Mouse (Mus musculus) C2C12 (cell line): Measurements from ENCODE around the gene 1700030K09Rik. TPM values are rescaled to one million over a fixed set of nuclear protein-coding genes. Genes with fewer than 3 reads are reported as not detected.

Experiments used
- H3K27me3 ChIP-seq: one replicate; pipeline ENCODE4 v1.6.1; 2011; ENCODE audit not compliant: control insufficient read depth, insufficient read depth, insufficient read length
- H3K36me3 ChIP-seq: one replicate; pipeline ENCODE4 v1.6.1; 2011; ENCODE audit not compliant: control insufficient read depth, insufficient read depth
- H3K4me3 ChIP-seq: one replicate; pipeline ENCODE4 v1.5.1; 2011; ENCODE audit warnings: mild to moderate bottlenecking, control low read depth; ENCODE audit not compliant: poor library complexity, insufficient read depth, severe bottlenecking
- H3K79me2 ChIP-seq: one replicate; pipeline ENCODE4 v1.6.1; 2011; ENCODE audit not compliant: control insufficient read depth, insufficient read depth
- H3K79me3 ChIP-seq: one replicate; pipeline ENCODE4 v1.6.1; 2011; ENCODE audit warnings: low read depth, control low read depth
- H3ac ChIP-seq: one replicate; pipeline ENCODE3; 2011; ENCODE audit warnings: low read depth; ENCODE audit not compliant: control insufficient read depth, insufficient read length
- CEBPB ChIP-seq: IDR thresholded peaks from one replicate; pipeline ENCODE4 v1.6.1; 2011; ENCODE audit warnings: low read depth, mild to moderate bottlenecking, control low read depth, moderate library complexity
- CTCF ChIP-seq: IDR thresholded peaks from one replicate; pipeline ENCODE4 v1.5.1; 2011; ENCODE audit not compliant: control insufficient read depth, insufficient read depth, insufficient read length
- FOSL1 ChIP-seq: IDR thresholded peaks from one replicate; pipeline ENCODE4 v1.8.0; 2011; ENCODE audit warnings: mild to moderate bottlenecking, low read length; ENCODE audit not compliant: poor library complexity, insufficient read depth, severe bottlenecking
- MAX ChIP-seq: IDR thresholded peaks from one replicate; pipeline ENCODE4 v1.6.1; 2011; ENCODE audit warnings: mild to moderate bottlenecking, control low read depth
- MYOD1 ChIP-seq: IDR thresholded peaks from one replicate; pipeline ENCODE4 v1.6.1; 2011; ENCODE audit warnings: low read depth; ENCODE audit not compliant: control insufficient read depth, insufficient read length
- MYOG ChIP-seq: IDR thresholded peaks from one replicate; pipeline ENCODE4 v1.6.1; 2011; ENCODE audit not compliant: control insufficient read depth, insufficient read length; ENCODE audit errors: extremely low read depth
- USF1 ChIP-seq: IDR thresholded peaks from one replicate; pipeline ENCODE4 v1.6.1; 2011; ENCODE audit warnings: low read depth, mild to moderate bottlenecking, control low read depth, moderate library complexity
- polyA plus RNA-seq: library from polyadenylated mRNA; unstranded; fragments of >200 nt; fragmentation: generic; extraction: Trizol; gene quantifications from one replicate; pipeline ENCODE4 v1.2.1, GENCODE M21; 2012; ENCODE audit warnings: missing spikeins

The 1700030K09Rik gene
- polyA plus RNA-seq, 1 experiment: 5.9 TPM

GRCm38 (mm10) chr8:72464211-72464610 lies 20.5 kb downstream of the 1700030K09Rik start:
- Histone ChIP-seq H3K27me3 (no peaks in the 10 kb centered on the region), H3K36me3 (peaks cover 89% of the 10 kb centered on the region), H3K79me3 (no peaks in the 10 kb centered on the region), H3K79me2 (no peaks in the 10 kb centered on the region), H3ac (no peak overlapping the region), H3K4me3 (no peak overlapping the region)
- no peak for TF ChIP-seq CEBPB
- no peak for TF ChIP-seq FOSL1
- no peak for TF ChIP-seq MAX
- no peak for TF ChIP-seq CTCF
- no peak for TF ChIP-seq MYOD1
- TF ChIP-seq USF1: no peak
- TF ChIP-seq MYOG: no peak

GRCm38 (mm10) chr8:72469243-72469642 lies 25.6 kb downstream of the 1700030K09Rik start:
- TF ChIP-seq MYOG (no peak), USF1 (no peak), CTCF (no peak), MAX (no peak), FOSL1 (no peak), MYOD1 (no peak), CEBPB (no peak)
- Histone ChIP-seq H3K36me3 (peaks cover 87% of the 10 kb centered on the region), H3ac (no peak overlapping the region)

GRCm38 (mm10) chr8:72469984-72470383 lies 26.3 kb downstream of the 1700030K09Rik start:
- peaks cover 80% of the 10 kb centered on the region for H3K36me3 ChIP-seq
- H3K4me3 ChIP-seq: no peak overlapping the region
- H3K79me2 ChIP-seq: peaks cover 43% of the 10 kb centered on the region
- TF ChIP-seq FOSL1 (no peak), CEBPB (no peak), MYOD1 (no peak), MAX (no peak)
- no peak overlapping the region for H3ac ChIP-seq
- H3K79me3 ChIP-seq: peaks cover 30% of the 10 kb centered on the region
- H3K27me3 ChIP-seq: no peaks in the 10 kb centered on the region

More at GRCm38 (mm10) chr8:72469243-72469642, 25.6 kb downstream of the 1700030K09Rik start:
- Histone ChIP-seq H3K4me3 (no peak overlapping the region), H3K79me3 (peaks cover 26% of the 10 kb centered on the region), H3K27me3 (no peaks in the 10 kb centered on the region), H3K79me2 (peaks cover 36% of the 10 kb centered on the region)

DNA sequence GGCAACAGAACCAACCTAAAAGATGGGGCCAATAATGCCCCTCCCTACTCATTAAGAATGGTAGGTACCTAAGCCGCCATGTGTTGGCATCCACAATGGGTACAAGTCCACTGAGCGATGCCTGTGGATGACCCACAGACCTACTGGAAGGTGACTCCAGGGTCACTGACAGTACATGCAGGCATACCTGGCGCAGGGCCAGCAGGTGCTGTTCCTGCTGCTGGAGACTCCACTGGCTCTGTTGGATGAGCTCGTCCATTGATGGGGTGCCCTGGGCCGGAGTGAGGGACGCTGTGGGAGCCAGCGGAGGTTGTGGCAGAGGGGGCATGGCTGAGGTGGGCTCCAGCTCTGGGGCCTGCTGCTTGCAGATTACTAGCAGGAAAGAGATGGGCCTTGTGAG lies 27.0 kb downstream of the 1700030K09Rik start:
- H3ac ChIP-seq: no peak overlapping the region
- no peak overlapping the region for H3K4me3 ChIP-seq
- H3K36me3 ChIP-seq: peaks cover 73% of the 10 kb centered on the region
- no peaks in the 10 kb centered on the region for H3K27me3 ChIP-seq
- H3K79me2 ChIP-seq: peaks cover 47% of the 10 kb centered on the region
- H3K79me3 ChIP-seq: peaks cover 33% of the 10 kb centered on the region
- TF ChIP-seq CTCF: no peak
- TF ChIP-seq MAX: no peak
- TF ChIP-seq FOSL1: no peak
- no peak for TF ChIP-seq MYOD1
- TF ChIP-seq CEBPB: no peak
- no peak for TF ChIP-seq USF1
- no peak for TF ChIP-seq MYOG

DNA sequence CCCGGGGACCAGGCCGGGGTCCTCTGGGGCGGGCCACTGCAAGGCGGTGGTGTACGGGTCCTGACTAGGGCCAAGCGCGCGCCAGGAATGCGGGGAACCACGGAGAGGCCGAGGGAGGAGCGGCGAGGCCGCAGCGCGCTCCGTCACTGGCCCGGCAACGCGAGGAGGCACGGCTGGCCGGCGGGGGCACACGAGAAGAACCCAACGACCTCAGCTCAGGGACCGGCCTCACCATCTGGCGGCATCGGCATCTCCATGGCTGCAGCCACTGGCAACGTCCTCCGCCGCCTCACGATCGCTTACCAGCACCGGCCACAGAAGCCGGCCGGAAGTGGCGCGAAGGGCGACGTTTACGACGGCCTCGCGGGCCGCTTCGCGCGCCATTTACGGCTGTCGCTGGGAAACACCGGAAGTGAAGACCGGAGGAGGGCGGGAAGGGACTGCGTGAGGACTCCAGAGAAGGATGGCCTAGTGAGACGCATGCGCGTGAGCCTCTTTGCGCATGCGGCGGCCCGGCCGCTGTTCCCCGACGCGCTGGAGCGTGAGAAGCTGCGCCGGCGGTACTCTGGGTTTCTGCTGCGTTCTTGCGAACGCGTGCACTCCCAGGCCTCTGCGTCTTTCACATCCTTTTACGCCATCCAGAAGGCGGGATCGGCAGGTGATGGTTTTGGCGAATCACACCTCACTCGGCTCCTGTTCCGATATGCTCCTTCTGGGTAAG lies 31.3 kb downstream of the 1700030K09Rik start, which contains the start of gene Cherp:
Gene Cherp (minus strand): TSS at position 401 of the 721 bp plus-strand sequence.
- Histone ChIP-seq H3K36me3 (peaks cover 34% of the 10 kb centered on the region), H3ac (peak within 1 kb of the TSS; percentile 98)
- TF ChIP-seq CEBPB (no peak), FOSL1 (no peak), MAX (peak; percentile 94)

GRCm38 (mm10) chr8:72485456-72486199 lies 41.9 kb downstream of the 1700030K09Rik start:
- TF ChIP-seq MAX (no peak), CTCF (no peak), USF1 (no peak), MYOG (no peak), CEBPB (no peak), FOSL1 (no peak), MYOD1 (no peak)
- no peak overlapping the region for H3K4me3 ChIP-seq
- H3K36me3 ChIP-seq: peaks cover 42% of the 10 kb centered on the region
- peaks cover 8% of the 10 kb centered on the region for H3K79me3 ChIP-seq
- H3K79me2 ChIP-seq: peaks cover 22% of the 10 kb centered on the region
- H3ac ChIP-seq: no peak overlapping the region
- no peaks in the 10 kb centered on the region for H3K27me3 ChIP-seq

More for the DNA sequence above, 31.3 kb downstream of the 1700030K09Rik start, which contains the start of gene Cherp:
- H3K27me3 ChIP-seq: no peaks in the 10 kb centered on the region
- peaks cover 39% of the 10 kb centered on the region for H3K79me3 ChIP-seq
- peaks cover 60% of the 10 kb centered on the region for H3K79me2 ChIP-seq
- H3K4me3 ChIP-seq: peak within 1 kb of the TSS; percentile 91
